Mouse (Mus musculus): ENCODE data around the gene Tssk4. TPM values are rescaled to one million over a fixed set of nuclear protein-coding genes. Genes with fewer than 3 reads are reported as not detected.

Tssk4 gene
- 0.57 and 0.67 TPM in 2 replicates for polyA plus RNA-seq (2015; fragmentation: Nextera tagmentation; extraction: Ambion mirVana)

DNA sequence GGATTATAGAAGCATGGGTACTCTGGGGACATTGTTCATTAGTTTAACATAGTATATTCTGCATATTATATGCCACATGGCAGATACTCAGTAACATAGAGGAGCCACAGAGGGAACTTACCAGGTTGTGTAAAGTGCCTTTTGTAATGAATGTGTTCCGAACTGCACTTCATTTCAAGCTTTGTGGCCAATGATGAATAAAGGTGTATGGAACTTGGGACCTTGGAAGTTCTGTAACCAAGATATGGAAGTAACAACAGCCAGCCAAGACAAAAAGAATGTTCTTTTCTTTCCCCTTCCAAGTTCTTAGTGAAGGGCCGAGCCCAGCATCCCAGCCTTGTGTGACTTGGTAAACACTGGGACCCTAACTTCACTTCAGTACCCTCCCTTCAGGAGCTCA, at the start of gene Tssk4:
Tssk4 (plus strand) TSS at position 301 of the 400 bp plus-strand sequence.
- ATAC-seq: no peak
- Histone ChIP-seq H3K9me3 (replicated peaks) (no peaks in the 10 kb centered on the region), H3K4me2 (no peak within 1 kb of the TSS), H3K4me3 (no peak within 1 kb of the TSS), H3K9ac (no peak within 1 kb of the TSS), H3K27me3 (no peaks in the 10 kb centered on the region), H3K27ac (no peak within 1 kb of the TSS), H3K36me3 (ENCODE audit: poor library complexity, severe bottlenecking) (peaks cover 14% of the 10 kb centered on the region; the same call in 1 of the 2 replicates), H3K4me1 (peaks cover 6% of the 10 kb centered on the region)
- WGBS: 96% methylated on average over 2 of the region's 2 CpGs

DNA sequence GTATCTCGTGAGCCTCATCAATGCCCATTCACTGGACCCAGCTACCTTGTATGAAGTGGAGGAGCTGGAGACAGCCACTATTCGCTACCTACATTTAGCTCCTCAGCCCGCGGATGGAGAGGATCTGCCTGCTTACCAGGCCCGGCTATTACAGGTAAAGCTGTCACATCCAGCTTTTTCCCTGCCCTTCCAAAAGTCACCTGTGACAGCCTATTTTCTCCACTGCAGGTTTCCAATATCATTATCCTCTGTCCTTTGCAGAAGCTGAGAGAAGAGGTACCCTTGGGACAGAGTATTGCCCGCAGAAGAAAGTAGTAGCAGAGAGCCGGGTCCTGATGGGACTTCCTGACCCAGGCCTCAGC, 46.7 kb upstream of the Tssk4 start, which contains the start of gene Irf9:
Irf9 (plus strand) TSS at position 301 of the 362 bp plus-strand sequence.
- 89% methylated on average over 7 of the region's 7 CpGs for WGBS
- Histone ChIP-seq H3K27ac (0 out of 2 replicates have a peak within 1 kb of the TSS, but pooled peaks have one; percentile 14), H3K9me3 (replicated peaks) (no peaks in the 10 kb centered on the region), H3K9ac (peak within 1 kb of the TSS; percentile 43; the same call in 1 of the 2 replicates), H3K4me2 (peak within 1 kb of the TSS; percentile 52), H3K27me3 (no peaks in the 10 kb centered on the region), H3K36me3 (ENCODE audit: poor library complexity, severe bottlenecking) (peaks cover 87% of the 10 kb centered on the region), H3K4me3 (peak within 1 kb of the TSS; percentile 27), H3K4me1 (no peaks in the 10 kb centered on the region; the same call in 1 of the 2 replicates)
- ATAC-seq: no peak

GRCm38 (mm10) chr14:55603633-55604576, 46.1 kb upstream of the Tssk4 start:
- Histone ChIP-seq H3K9me3 (replicated peaks) (no peaks in the 10 kb centered on the region), H3K9ac (peak overlapping the region; percentile 43; the same call in 1 of the 2 replicates), H3K4me2 (peak overlapping the region; percentile 52), H3K27ac (0 out of 2 replicates have a peak overlapping the region, but pooled peaks have one; percentile 14), H3K4me3 (peak overlapping the region; percentile 27), H3K36me3 (ENCODE audit: poor library complexity, severe bottlenecking) (peaks cover 87% of the 10 kb centered on the region), H3K4me1 (no peaks in the 10 kb centered on the region; the same call in 1 of the 2 replicates), H3K27me3 (no peaks in the 10 kb centered on the region)
- 19% methylated on average over 19 of the region's 19 CpGs for WGBS
- peak; percentile 91 for ATAC-seq

DNA sequence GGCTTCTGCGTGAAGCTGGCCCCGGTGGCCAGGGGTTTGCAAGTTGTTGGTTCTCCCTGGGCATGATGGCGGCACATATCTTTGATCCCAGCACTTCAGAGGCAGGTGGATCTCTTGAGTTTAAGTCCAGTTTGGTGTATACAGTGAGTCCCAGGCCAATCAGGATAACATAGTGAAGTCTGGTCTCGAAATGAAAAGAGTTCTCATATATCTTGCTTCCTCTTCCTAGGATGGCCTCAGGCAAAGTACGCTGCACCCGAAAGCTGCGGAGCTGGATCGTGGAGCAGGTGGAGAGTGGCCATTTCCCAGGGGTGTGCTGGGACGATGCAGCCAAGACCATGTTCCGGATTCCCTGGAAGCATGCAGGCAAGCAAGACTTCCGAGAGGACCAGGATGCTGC, 45.2 kb upstream of the Tssk4 start:
- Histone ChIP-seq H3K36me3 (ENCODE audit: poor library complexity, severe bottlenecking) (peaks cover 87% of the 10 kb centered on the region), H3K4me3 (no peak overlapping the region), H3K4me1 (no peaks in the 10 kb centered on the region; the same call in 1 of the 2 replicates), H3K9ac (no peak overlapping the region), H3K27ac (no peak overlapping the region), H3K9me3 (replicated peaks) (no peaks in the 10 kb centered on the region), H3K4me2 (no peak overlapping the region), H3K27me3 (no peaks in the 10 kb centered on the region)
- 95% methylated on average over 11 of the region's 11 CpGs for WGBS
- no peak for ATAC-seq

GRCm38 (mm10) chr14:55605743-55606459, 44.1 kb upstream of the Tssk4 start:
- ATAC-seq: no peak
- no peak overlapping the region for H3K4me3 ChIP-seq
- no peaks in the 10 kb centered on the region for H3K27me3 ChIP-seq
- H3K36me3 ChIP-seq (ENCODE audit: poor library complexity, severe bottlenecking): peaks cover 79% of the 10 kb centered on the region
- H3K9ac ChIP-seq: no peak overlapping the region
- H3K4me2 ChIP-seq: no peak overlapping the region
- H3K27ac ChIP-seq: no peak overlapping the region
- H3K4me1 ChIP-seq: no peaks in the 10 kb centered on the region; the same call in 1 of the 2 replicates
- H3K9me3 ChIP-seq (replicated peaks): no peaks in the 10 kb centered on the region
- WGBS: 94% methylated on average over 16 of the region's 16 CpGs

DNA sequence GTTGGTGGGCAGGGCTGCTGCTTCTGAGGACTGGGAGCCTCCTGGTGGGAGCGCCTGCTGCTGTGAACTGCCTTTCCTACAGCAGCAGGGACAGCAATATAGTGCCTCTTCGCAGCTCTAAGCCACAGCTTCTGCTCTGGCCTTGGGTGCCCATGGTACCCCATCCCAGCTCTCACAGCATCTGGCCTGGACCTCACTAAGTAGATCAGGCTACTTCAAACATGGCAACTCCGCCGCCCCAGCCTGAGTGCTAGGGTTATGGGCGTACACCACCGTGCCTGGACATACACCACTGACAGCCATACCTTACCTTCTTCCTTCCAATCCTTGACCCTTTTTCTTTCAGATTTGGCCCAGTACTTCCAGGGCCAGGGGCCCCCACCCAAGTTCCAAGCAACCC, 41.6 kb upstream of the Tssk4 start:
- Histone ChIP-seq H3K9me3 (replicated peaks) (no peaks in the 10 kb centered on the region), H3K9ac (no peak overlapping the region), H3K4me1 (no peaks in the 10 kb centered on the region; the same call in 1 of the 2 replicates), H3K4me2 (no peak overlapping the region), H3K4me3 (no peak overlapping the region), H3K36me3 (ENCODE audit: poor library complexity, severe bottlenecking) (peaks cover 54% of the 10 kb centered on the region), H3K27me3 (no peaks in the 10 kb centered on the region), H3K27ac (no peak overlapping the region)
- WGBS: 93% methylated on average over 6 of the region's 6 CpGs
- no peak for ATAC-seq

DNA sequence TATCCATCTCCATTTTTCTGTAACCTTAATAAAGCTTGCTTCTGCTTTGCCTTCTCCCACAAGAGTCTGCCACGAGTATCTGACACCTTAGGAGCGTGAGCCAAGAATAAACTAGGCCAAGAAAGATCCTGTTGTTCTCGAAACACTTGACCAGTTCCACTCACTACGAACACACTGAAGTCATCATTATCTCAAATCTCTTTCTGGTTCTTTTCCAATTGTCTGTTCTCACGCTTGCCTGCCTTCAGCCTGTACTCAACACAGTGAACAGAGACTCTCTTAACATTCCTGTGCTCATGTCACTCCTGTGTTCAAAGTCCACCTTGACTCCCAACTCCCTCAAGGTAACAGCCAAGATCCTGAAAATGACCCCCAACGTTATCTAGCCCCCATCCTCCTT, 36.6 kb upstream of the Tssk4 start:
- H3K27me3 ChIP-seq: no peaks in the 10 kb centered on the region
- H3K36me3 ChIP-seq (ENCODE audit: poor library complexity, severe bottlenecking): peaks cover 17% of the 10 kb centered on the region
- H3K9ac ChIP-seq: no peak overlapping the region
- H3K4me2 ChIP-seq: no peak overlapping the region
- H3K9me3 ChIP-seq (replicated peaks): no peaks in the 10 kb centered on the region
- 61% methylated on average over 6 of the region's 6 CpGs for WGBS
- no peak overlapping the region for H3K27ac ChIP-seq
- no peak for ATAC-seq
- H3K4me3 ChIP-seq: no peak overlapping the region
- H3K4me1 ChIP-seq: no peaks in the 10 kb centered on the region

GRCm38 (mm10) chr14:55614565-55615178, 35.3 kb upstream of the Tssk4 start:
- 83% methylated on average over 7 of the region's 7 CpGs for WGBS
- ATAC-seq: no peak
- H3K4me3 ChIP-seq: no peak overlapping the region

DNA sequence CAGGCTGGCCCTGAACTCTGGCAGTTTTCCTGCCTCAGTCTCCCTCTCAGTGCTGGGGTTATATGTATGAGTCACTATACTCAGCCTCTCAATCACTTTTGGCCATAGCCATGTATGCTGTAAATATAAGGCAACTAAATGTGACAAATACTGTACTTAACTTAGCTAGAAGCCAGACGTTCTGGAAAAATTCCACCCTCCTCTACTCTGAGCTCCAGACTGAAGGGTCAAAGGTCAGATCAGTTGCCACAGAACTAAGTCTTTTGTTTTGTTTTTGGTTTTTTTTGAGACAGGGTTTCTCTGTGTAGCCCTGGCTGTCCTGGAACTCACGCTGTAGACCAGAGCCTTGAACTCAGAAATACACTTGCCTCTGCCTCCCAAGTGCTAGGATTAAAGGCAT, 34.1 kb upstream of the Tssk4 start:
- ATAC-seq: no peak
- no peak overlapping the region for H3K9ac ChIP-seq
- H3K27me3 ChIP-seq: no peaks in the 10 kb centered on the region
- no peaks in the 10 kb centered on the region for H3K9me3 ChIP-seq (replicated peaks)
- 0 out of 2 replicates have a peak, but pooled peaks cover 5% of the 10 kb centered on the region for H3K4me1 ChIP-seq
- WGBS: 42% methylated on average over 2 of the region's 2 CpGs
- H3K4me2 ChIP-seq: no peak overlapping the region
- no peaks in the 10 kb centered on the region for H3K36me3 ChIP-seq (ENCODE audit: poor library complexity, severe bottlenecking)
- H3K4me3 ChIP-seq: no peak overlapping the region
- H3K27ac ChIP-seq: no peak overlapping the region

More at GRCm38 (mm10) chr14:55614565-55615178, 35.3 kb upstream of the Tssk4 start:
- Histone ChIP-seq H3K4me2 (no peak overlapping the region), H3K27me3 (no peaks in the 10 kb centered on the region), H3K27ac (no peak overlapping the region), H3K9ac (no peak overlapping the region), H3K9me3 (replicated peaks) (no peaks in the 10 kb centered on the region), H3K4me1 (0 out of 2 replicates have a peak, but pooled peaks cover 5% of the 10 kb centered on the region), H3K36me3 (ENCODE audit: poor library complexity, severe bottlenecking) (peaks cover 4% of the 10 kb centered on the region)

DNA sequence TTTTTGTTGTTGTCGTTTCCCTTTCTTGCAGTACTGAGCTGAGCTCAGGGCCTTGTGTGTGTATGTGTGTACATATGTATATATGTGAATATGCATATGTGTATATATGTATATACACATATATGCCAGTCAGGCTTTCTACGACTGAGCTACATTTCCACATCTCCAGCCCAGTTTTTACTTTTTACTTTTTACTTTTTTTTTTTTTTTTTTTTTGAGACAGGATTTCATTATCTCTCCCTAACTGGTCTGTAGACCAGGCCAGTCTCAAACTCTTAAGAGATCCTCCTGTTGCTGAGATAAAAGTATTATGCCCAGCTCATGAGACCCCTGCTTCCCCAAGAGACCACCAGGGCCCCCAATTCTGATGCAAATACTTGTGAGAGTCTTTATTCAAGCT, 33.1 kb upstream of the Tssk4 start:
- Histone ChIP-seq H3K27me3 (no peaks in the 10 kb centered on the region), H3K36me3 (ENCODE audit: poor library complexity, severe bottlenecking) (no peaks in the 10 kb centered on the region), H3K27ac (no peak overlapping the region), H3K4me1 (0 out of 2 replicates have a peak, but pooled peaks cover 5% of the 10 kb centered on the region), H3K4me3 (no peak overlapping the region), H3K9ac (no peak overlapping the region), H3K4me2 (no peak overlapping the region), H3K9me3 (replicated peaks) (no peaks in the 10 kb centered on the region)
- WGBS: 91% methylated on average over 2 of the region's 2 CpGs
- ATAC-seq: no peak

GRCm38 (mm10) chr14:55617822-55618221, 32.2 kb upstream of the Tssk4 start, which contains the start of gene Rec8:
Rec8 (plus strand) TSS chr14:55618037.
- no peak within 1 kb of the TSS for H3K27ac ChIP-seq
- H3K27me3 ChIP-seq: no peaks in the 10 kb centered on the region
- H3K36me3 ChIP-seq (ENCODE audit: poor library complexity, severe bottlenecking): no peaks in the 10 kb centered on the region
- WGBS: 25% methylated on average over 21 of the region's 21 CpGs
- peak within 1 kb of the TSS; percentile 22 for H3K4me3 ChIP-seq
- peak within 1 kb of the TSS; percentile 13 for H3K4me2 ChIP-seq
- no peaks in the 10 kb centered on the region for H3K9me3 ChIP-seq (replicated peaks)
- 0 out of 2 replicates have a peak, but pooled peaks cover 5% of the 10 kb centered on the region for H3K4me1 ChIP-seq
- H3K9ac ChIP-seq: peak within 1 kb of the TSS; percentile 30; the same call in 1 of the 2 replicates
- peak; percentile 71 for ATAC-seq
